Comparison of ENCODE assay signal across 10 mouse cellular contexts in genomic region chr9:23127338-23128017, GRCm38 (mm10).
DNase-seq lines count a peak whose midpoint lies in the region.
"Had no signal": no experiment of that assay in that cellular context is flagged by ENCODE, and none has a peak within 500 bp of the region (broad histone marks: within the 10 kb centered on the region; RNA-seq: fewer than 3 reads in every experiment).

No protein-coding gene starts in this region.

- intact Hi-C loops in left cerebral cortex, postnatal 36 days (cut with DNase I): no loop called here

- peak; percentile 25 for DNase-seq in embryo, embryonic 10.5 days (ENCODE audit: low spot score)
- DNase-seq in embryo, embryonic 10 days (ENCODE audit: low spot score): no peak
- peak; percentile 20 for DNase-seq in R1 (ENCODE audit: low read depth, low spot score)
- DNase-seq in frontal cortex, adult 2 months (ENCODE audit: extremely low spot score in 1 of 2, low spot score in 1 of 2): peak; percentile 29 to 57
- peak; percentile 6 to 9 for DNase-seq in left cerebral cortex, postnatal 36 days (ENCODE audit: low spot score in 2 of 2)
- no peak for DNase-seq in c-Kit-positive CD71-positive TER-119-positive erythroid progenitor cells, embryonic 14.5 days (ENCODE audit: low spot score)
- DNase-seq in ovary, postnatal 36 days (ENCODE audit: low spot score): no peak
- no peak for DNase-seq in thymus, postnatal 36 days
- DNase-seq: heart, adult 2 months; lung, postnatal 4 days had no signal

Comparison
In these comparisons a context has a peak if more than half of its experiments do, and no peak if none do; other contexts are left out.
1. DNase-seq: peak in embryo, embryonic 10.5 days (single experiment), R1 (single experiment), frontal cortex, adult 2 months (2 of 2) and left cerebral cortex, postnatal 36 days (2 of 2); none in embryo, embryonic 10 days (single experiment), c-Kit-positive CD71-positive TER-119-positive erythroid progenitor cells, embryonic 14.5 days (single experiment), ovary, postnatal 36 days (single experiment) and thymus, postnatal 36 days (0 of 2).